In genomic region chr7:29211415-29212198, GRCm38 (mm10) we compare ENCODE assay signal across 8 mouse cellular contexts. TPM values are rescaled to one million over a fixed set of nuclear protein-coding genes. Genes with fewer than 3 reads are reported as not detected.
A peak's percentile ranks its signal among the peaks of the same experiment; 100 is the strongest.
DNase-seq lines count a peak whose midpoint lies in the region; ATAC-seq and TF ChIP-seq lines count a peak whose summit lies in the region.

No protein-coding gene starts in this region.

- DNase-seq in MN1 (ENCODE audit: low spot score) = peak; percentile 87
- peak; percentile 41 to 42 for DNase-seq in cerebellum, adult 2 months
- peak; percentile 55 for DNase-seq in forebrain, postnatal 0 days
- peak; percentile 85 for DNase-seq in layer of hippocampus, adult 9-11 months
- DNase-seq in lung, postnatal 14 days = peak; percentile 91
- DNase-seq in ovary, postnatal 36 days (ENCODE audit: low spot score) = peak; percentile 88
- DNase-seq in urinary bladder, postnatal 10 days (ENCODE audit: low spot score) = peak; percentile 41

- TF ChIP-seq POLR2A in cerebellum, adult 2 months (IDR thresholded peaks at IDR 0.05; ENCODE audit: borderline replicate concordance, insufficient read depth, low read length) = no peak

- no peak overlapping the region for H3K9ac ChIP-seq in forebrain, postnatal 0 days

- peak overlapping the region; percentile 50 for H3K4me2 ChIP-seq in forebrain, postnatal 0 days (ENCODE audit: low read depth)

- no peak for TF ChIP-seq CTCF in cerebellum, adult 2 months (IDR thresholded peaks at IDR 0.05; ENCODE audit: borderline replicate concordance, insufficient read depth, low read depth, low read length)
- TF ChIP-seq CTCF in forebrain, postnatal 0 days (IDR thresholded peaks at IDR 0.05; ENCODE audit: low read depth) = no peak

- peak; percentile 36; the same call in 1 of the 2 replicates for ATAC-seq in forebrain, postnatal 0 days
- peak; percentile 78 to 92 for ATAC-seq in hematopoietic stem cell, adult 5-6 weeks (replicated peaks in 1 of 2; ENCODE audit: insufficient read depth in 1 of 2, low FRiP score in 2 of 2, low TSS enrichment in 1 of 2, low read depth in 1 of 2, poor library complexity in 2 of 2, severe bottlenecking in 2 of 2)

- H3K27ac ChIP-seq in cerebellum, adult 2 months (ENCODE audit: insufficient read depth, low read length) = no peak overlapping the region
- no peak overlapping the region for H3K27ac ChIP-seq in forebrain, postnatal 0 days (ENCODE audit: low read depth, low read length)

- H3K4me1 ChIP-seq in cerebellum, adult 2 months (ENCODE audit: control insufficient read depth, insufficient read depth, low read length) = no peaks in the 10 kb centered on the region
- peaks cover 15% of the 10 kb centered on the region for H3K4me1 ChIP-seq in forebrain, postnatal 0 days (ENCODE audit: insufficient read depth)

- H3K9me3 ChIP-seq in forebrain, postnatal 0 days (ENCODE audit: low read length) = no peaks in the 10 kb centered on the region

- H3K27me3 ChIP-seq in cerebellum, adult 2 months (ENCODE audit: control insufficient read depth, insufficient read depth, low read length) = no peaks in the 10 kb centered on the region
- no peaks in the 10 kb centered on the region for H3K27me3 ChIP-seq in forebrain, postnatal 0 days (ENCODE audit: insufficient read depth, low read length)

- no peaks in the 10 kb centered on the region for H3K36me3 ChIP-seq in forebrain, postnatal 0 days (ENCODE audit: insufficient read depth)

- WGBS in cerebellum, adult 2 months = 5% methylated on average over 34 of the region's 34 CpGs
- WGBS in forebrain, postnatal 0 days = 7% methylated on average over 34 of the region's 34 CpGs

- H3K4me3 ChIP-seq in cerebellum, adult 2 months (replicated peaks; ENCODE audit: insufficient read depth, low read depth, low read length) = peak overlapping the region; percentile 46
- peak overlapping the region; percentile 27 for H3K4me3 ChIP-seq in forebrain, postnatal 0 days (ENCODE audit: low read depth, low read length)

RNA-seq across cellular contexts. Expression of gene Catsperg1, which starts 2.2 kb away (rescaled TPM):
- polyA plus RNA-seq in cerebellum, adult 2 months (2012; rRNA removed) = 1.0 and 1.2 TPM in 2 replicates
- 2.5 and 3.5 TPM in 2 replicates for total RNA-seq in forebrain, postnatal 0 days (2014; rRNA removed)
- 0.75 and 2.3 TPM in 2 replicates for polyA plus RNA-seq in forebrain, postnatal 0 days (2015; fragmentation: Nextera tagmentation; extraction: Ambion mirVana)
- total RNA-seq in hematopoietic stem cell, adult 5-6 weeks (2017) = 0.79 and 1.3 TPM in 2 replicates

RNA-seq across cellular contexts. Expression of gene Kcnk6, which starts 20.7 kb away (rescaled TPM):
- polyA plus RNA-seq in cerebellum, adult 2 months (2012; rRNA removed) = 0.57 and 0.62 TPM in 2 replicates
- 1.7 and 6.1 TPM in 2 replicates for total RNA-seq in forebrain, postnatal 0 days (2014; rRNA removed)
- 0.88 and 0.97 TPM in 2 replicates for polyA plus RNA-seq in forebrain, postnatal 0 days (2015; fragmentation: Nextera tagmentation; extraction: Ambion mirVana)
- total RNA-seq in hematopoietic stem cell, adult 5-6 weeks (2017) = 2.3 and 2.8 TPM in 2 replicates

RNA-seq across cellular contexts. Expression of gene Yif1b, which starts 26.5 kb away (rescaled TPM):
- 131 and 143 TPM in 2 replicates for polyA plus RNA-seq in cerebellum, adult 2 months (2012; rRNA removed)
- total RNA-seq in forebrain, postnatal 0 days (2014; rRNA removed) = 71.2 and 84.1 TPM in 2 replicates
- polyA plus RNA-seq in forebrain, postnatal 0 days (2015; fragmentation: Nextera tagmentation; extraction: Ambion mirVana) = 97.7 and 100 TPM in 2 replicates
- total RNA-seq in hematopoietic stem cell, adult 5-6 weeks (2017) = 17.8 and 19.9 TPM in 2 replicates

RNA-seq across cellular contexts. Expression of gene Psmd8, which starts 31.1 kb away (rescaled TPM):
- 239 and 249 TPM in 2 replicates for polyA plus RNA-seq in cerebellum, adult 2 months (2012; rRNA removed)
- 245 and 253 TPM in 2 replicates for total RNA-seq in forebrain, postnatal 0 days (2014; rRNA removed)
- polyA plus RNA-seq in forebrain, postnatal 0 days (2015; fragmentation: Nextera tagmentation; extraction: Ambion mirVana) = 292 and 338 TPM in 2 replicates
- total RNA-seq in hematopoietic stem cell, adult 5-6 weeks (2017) = 141 and 144 TPM in 2 replicates

RNA-seq across cellular contexts. Expression of gene 2200002D01Rik, which starts 36.7 kb away (rescaled TPM):
- 0.38 and 0.48 TPM in 2 replicates for polyA plus RNA-seq in cerebellum, adult 2 months (2012; rRNA removed)
- total RNA-seq in forebrain, postnatal 0 days (2014; rRNA removed) = 0.23 TPM in 1 of 2 replicates, not detected in the other
- 0.67 and 0.82 TPM in 2 replicates for polyA plus RNA-seq in forebrain, postnatal 0 days (2015; fragmentation: Nextera tagmentation; extraction: Ambion mirVana)
- 0.55 and 1.1 TPM in 2 replicates for total RNA-seq in hematopoietic stem cell, adult 5-6 weeks (2017)

Comparison
In these comparisons a context has a peak if more than half of its experiments do, and no peak if none do; other contexts are left out.
1. DNase-seq: peak in every context shown above with its lines; median percentile 91 in lung, postnatal 14 days; 88 in ovary, postnatal 36 days; 87 in MN1; 85 in layer of hippocampus, adult 9-11 months; 55 in forebrain, postnatal 0 days; 42 in cerebellum, adult 2 months; 41 in urinary bladder, postnatal 10 days.